Mouse (Mus musculus) thymus, adult 2 months (tissue): ENCODE data around the gene Tprgl.

Experiments
- CTCF ChIP-seq: fragments of 200-500 bp; IDR thresholded peaks from 2 replicates; pipeline ENCODE4 v1.5.1; 2012; ENCODE audit warnings: mild to moderate bottlenecking, control low read depth, low read length, moderate library complexity, borderline replicate concordance; ENCODE audit not compliant: control insufficient read depth, poor library complexity, insufficient read depth; ENCODE audit errors: extremely low read depth
- POLR2A ChIP-seq: fragments of 200-500 bp; IDR thresholded peaks from 2 replicates; pipeline ENCODE4 v1.6.1; 2012; ENCODE audit warnings: mild to moderate bottlenecking, low read length, control low read depth, moderate library complexity; ENCODE audit not compliant: control insufficient read depth, poor library complexity, insufficient read depth; ENCODE audit errors: extremely low read depth

GRCm38 (mm10) chr4:154160538-154161390 lies at the start of gene Tprgl:
- peak; percentile 52 for TF ChIP-seq CTCF
- TF ChIP-seq POLR2A = peak; percentile 88
